Mouse (Mus musculus) embryonic facial prominence, embryonic 11.5 days (tissue): ENCODE data around the gene Lhcgr. TPM values are rescaled to one million over a fixed set of nuclear protein-coding genes. Genes with fewer than 3 reads are reported as not detected.

Experiments
- ATAC-seq: fragments of 200-750 bp; cut with Nextera tagmentation; replicated peaks from 2 replicates; pipeline ENCODE4 v1.8.0; 2017; ENCODE audit warnings: low read depth; ENCODE audit not compliant: insufficient number of reproducible peaks, low FRiP score, low TSS enrichment
- DNase-seq: peaks from one replicate; pipeline ENCODE4 v3.0.0-alpha.2; 2015; ENCODE audit warnings: low spot score
- H3K27ac ChIP-seq: fragments of 300-500 bp; sonication (generic); replicated peaks from 2 replicates; pipeline ENCODE4 v1.5.1; 2014; ENCODE audit warnings: mild to moderate bottlenecking, low read depth, low read length, control low read depth
- H3K27me3 ChIP-seq: fragments of 300-500 bp; sonication (generic); 2 replicates; pipeline ENCODE4 v1.6.1; 2014; ENCODE audit warnings: mild to moderate bottlenecking, low read length, moderate library complexity, mixed read lengths; ENCODE audit not compliant: control insufficient read depth, insufficient read depth
- H3K36me3 ChIP-seq: fragments of 300-500 bp; sonication (generic); replicated peaks from 2 replicates; pipeline ENCODE4 v1.6.1; 2014; ENCODE audit warnings: low read depth, mild to moderate bottlenecking, low read length, moderate library complexity, mixed read lengths; ENCODE audit not compliant: control insufficient read depth, insufficient read depth
- H3K4me1 ChIP-seq: fragments of 300-500 bp; sonication (generic); 2 replicates; pipeline ENCODE4 v1.6.1; 2014; ENCODE audit warnings: low read length, mixed read lengths; ENCODE audit not compliant: control insufficient read depth, insufficient read depth
- H3K4me2 ChIP-seq: fragments of 300-500 bp; sonication (generic); 2 replicates; pipeline ENCODE4 v1.6.1; 2014; ENCODE audit warnings: low read depth, mild to moderate bottlenecking, control low read depth, low read length, moderate library complexity
- H3K4me3 ChIP-seq: fragments of 300-500 bp; sonication (generic); 2 replicates; pipeline ENCODE4 v1.5.1; 2014; ENCODE audit warnings: low read depth, low read length, control low read depth
- H3K9ac ChIP-seq: fragments of 300-500 bp; sonication (generic); replicated peaks from 2 replicates; pipeline ENCODE4 v1.6.1; 2014; ENCODE audit warnings: mild to moderate bottlenecking, control low read depth, low read length
- H3K9me3 ChIP-seq: fragments of 300-500 bp; sonication (generic); replicated peaks from 2 replicates; pipeline ENCODE4 v1.6.1; 2016; ENCODE audit warnings: mild to moderate bottlenecking, low read length, inconsistent platforms, mixed read lengths; ENCODE audit not compliant: control insufficient read depth
- WGBS: fragments of 180-500 bp; shearing (Covaris S2); extraction: QIAGEN DNeasy Blood & Tissue Kit; methylation state at CpG from one replicate; pipeline ENCODE4 v1.1.7; 2014; 5-methylcytosine and 5-hydroxymethylcytosine counted together
- polyA plus RNA-seq: library from polyadenylated mRNA; unstranded; fragments of >200 nt; fragmentation: Nextera tagmentation; extraction: Ambion mirVana; gene quantifications from 2 replicates; pipeline ENCODE4 v1.2.1, GENCODE M21; 2014

Gene Lhcgr
- polyA plus RNA-seq, 1 experiment from 2014 or later: 0.07 TPM

DNA sequence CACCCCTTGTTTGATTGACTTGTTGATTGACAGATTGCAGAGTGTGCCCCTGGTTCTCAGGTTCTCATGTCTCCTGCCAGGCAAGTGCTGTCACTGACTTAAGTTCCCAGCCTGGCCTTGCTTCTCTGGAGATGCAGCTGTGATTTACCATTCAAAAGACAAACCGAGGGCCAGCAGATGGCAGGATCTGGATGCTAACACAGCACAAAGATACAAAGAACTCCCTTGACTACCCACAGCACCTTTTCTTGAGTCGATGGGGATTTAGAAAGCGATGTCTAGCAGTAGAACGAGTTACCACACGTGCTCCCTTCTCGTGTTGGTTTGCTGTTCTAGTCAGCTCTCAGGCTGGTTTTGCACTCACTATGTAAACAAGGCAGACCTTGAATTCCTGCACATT lies 4.9 kb downstream of the Lhcgr start:
- Histone ChIP-seq H3K9me3 (no peaks in the 10 kb centered on the region), H3K4me3 (no peak overlapping the region), H3K36me3 (no peaks in the 10 kb centered on the region), H3K9ac (no peak overlapping the region), H3K27ac (no peak overlapping the region), H3K27me3 (no peaks in the 10 kb centered on the region), H3K4me2 (no peak overlapping the region), H3K4me1 (peaks cover 2% of the 10 kb centered on the region; the same call in 1 of the 2 replicates)
- DNase-seq (no peak), ATAC-seq (no peak)
- 58% methylated on average over 6 of the region's 6 CpGs for WGBS

DNA sequence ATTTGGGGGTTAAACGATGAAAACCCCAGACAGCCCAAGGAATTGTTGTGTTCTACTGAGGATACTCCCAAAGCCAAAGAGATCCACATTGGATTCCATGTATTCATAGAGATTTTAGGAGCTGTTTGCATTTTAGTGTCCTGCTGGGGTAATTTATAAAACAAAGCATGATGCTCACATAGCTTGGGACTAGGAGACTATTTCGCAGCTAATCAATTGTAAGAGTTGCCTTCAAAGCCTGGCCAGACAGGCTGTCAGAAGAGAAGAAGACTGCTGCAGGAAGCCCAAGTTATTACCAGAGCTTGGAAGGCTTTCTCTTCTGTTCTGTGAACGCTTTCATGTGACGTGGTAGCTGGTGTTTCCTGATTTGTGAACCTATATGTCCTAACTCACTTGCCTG lies 5.4 kb downstream of the Lhcgr start:
- no peaks in the 10 kb centered on the region for H3K36me3 ChIP-seq
- 88% methylated on average over 4 of the region's 4 CpGs for WGBS
- H3K9me3 ChIP-seq: no peaks in the 10 kb centered on the region
- no peak overlapping the region for H3K4me2 ChIP-seq
- DNase-seq (no peak), ATAC-seq (no peak)
- H3K9ac ChIP-seq: no peak overlapping the region
- H3K4me1 ChIP-seq: no peaks in the 10 kb centered on the region
- H3K27ac ChIP-seq: no peak overlapping the region
- H3K27me3 ChIP-seq: no peaks in the 10 kb centered on the region
- H3K4me3 ChIP-seq: no peak overlapping the region

DNA sequence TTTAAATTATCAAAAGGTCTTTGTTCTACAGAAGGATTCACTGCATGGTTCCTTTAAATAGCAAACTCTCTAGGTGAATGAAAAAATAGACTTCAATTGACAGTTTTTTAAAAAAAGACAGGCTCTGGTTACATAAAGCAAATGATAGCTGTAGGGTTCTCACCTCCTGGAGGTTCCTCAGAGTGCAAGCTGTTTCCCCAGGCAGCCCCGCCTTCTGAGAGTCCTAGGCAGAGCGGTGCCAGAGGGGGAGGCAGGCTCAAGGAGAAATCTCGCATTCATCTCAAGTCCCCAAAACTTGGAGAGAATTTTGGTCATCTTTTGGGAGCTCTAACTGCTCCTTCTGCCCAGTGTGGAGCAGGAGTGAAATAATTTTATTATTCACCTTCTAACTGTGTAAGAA lies 12.6 kb downstream of the Lhcgr start:
- H3K9me3 ChIP-seq: no peaks in the 10 kb centered on the region
- H3K36me3 ChIP-seq: no peaks in the 10 kb centered on the region
- H3K4me1 ChIP-seq: no peaks in the 10 kb centered on the region
- H3K4me2 ChIP-seq: no peak overlapping the region
- DNase-seq: no peak
- no peak for ATAC-seq
- H3K27ac ChIP-seq: no peak overlapping the region
- H3K4me3 ChIP-seq: no peak overlapping the region
- H3K9ac ChIP-seq: no peak overlapping the region
- no peaks in the 10 kb centered on the region for H3K27me3 ChIP-seq
- WGBS: 21% methylated on average over 3 of the region's 3 CpGs

DNA sequence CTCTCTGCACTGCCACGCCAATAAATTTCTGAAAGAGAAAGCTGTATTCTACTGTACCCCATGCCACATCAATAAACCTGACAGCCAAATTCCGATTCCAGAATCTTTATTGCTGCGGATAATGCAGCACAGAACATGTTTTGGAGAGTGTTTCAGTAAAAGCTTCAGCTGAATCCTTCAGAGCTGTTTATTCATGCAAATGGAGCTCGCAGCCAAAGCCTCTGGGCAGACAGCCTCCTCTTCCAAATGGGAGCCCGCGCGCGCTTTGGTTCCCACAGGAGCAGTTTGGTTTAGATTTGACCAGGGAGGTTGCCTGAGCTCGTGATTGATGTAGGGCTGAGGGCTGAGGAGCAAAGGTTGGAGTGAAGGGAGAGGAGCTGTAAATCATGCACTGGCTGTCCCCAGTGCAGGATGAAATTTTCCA lies 17.7 kb downstream of the Lhcgr start:
- ATAC-seq: no peak
- Histone ChIP-seq H3K9me3 (no peaks in the 10 kb centered on the region), H3K4me3 (no peak overlapping the region), H3K27me3 (no peaks in the 10 kb centered on the region), H3K4me1 (no peaks in the 10 kb centered on the region), H3K4me2 (no peak overlapping the region), H3K27ac (no peak overlapping the region), H3K9ac (no peak overlapping the region), H3K36me3 (no peaks in the 10 kb centered on the region)
- no peak for DNase-seq
- WGBS: 55% methylated on average over 9 of the region's 9 CpGs

DNA sequence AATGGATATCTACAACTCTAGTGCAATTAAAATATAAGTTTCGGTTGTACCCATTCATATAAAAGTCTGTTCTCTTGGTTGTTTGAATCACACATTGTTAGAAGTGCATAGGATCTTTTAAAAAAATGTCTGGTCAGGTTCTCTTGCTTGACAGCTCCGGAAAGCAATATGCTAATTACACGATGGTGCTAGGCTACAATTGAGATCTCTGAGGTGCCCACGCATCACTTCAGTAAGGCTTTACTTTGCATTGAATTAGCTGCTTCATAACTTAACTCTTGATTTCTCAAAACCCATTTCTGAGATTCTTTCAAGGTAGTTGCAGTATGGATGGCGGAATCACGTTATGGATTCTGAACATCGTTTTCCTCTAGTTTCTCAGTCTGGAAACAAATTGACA lies 21.7 kb downstream of the Lhcgr start:
- no peaks in the 10 kb centered on the region for H3K4me1 ChIP-seq
- H3K9me3 ChIP-seq: no peaks in the 10 kb centered on the region
- H3K9ac ChIP-seq: no peak overlapping the region
- H3K4me3 ChIP-seq: no peak overlapping the region
- H3K27me3 ChIP-seq: no peaks in the 10 kb centered on the region
- DNase-seq (no peak), ATAC-seq (no peak)
- no peak overlapping the region for H3K4me2 ChIP-seq
- no peak overlapping the region for H3K27ac ChIP-seq
- no peaks in the 10 kb centered on the region for H3K36me3 ChIP-seq
- 89% methylated on average over 7 of the region's 7 CpGs for WGBS

DNA sequence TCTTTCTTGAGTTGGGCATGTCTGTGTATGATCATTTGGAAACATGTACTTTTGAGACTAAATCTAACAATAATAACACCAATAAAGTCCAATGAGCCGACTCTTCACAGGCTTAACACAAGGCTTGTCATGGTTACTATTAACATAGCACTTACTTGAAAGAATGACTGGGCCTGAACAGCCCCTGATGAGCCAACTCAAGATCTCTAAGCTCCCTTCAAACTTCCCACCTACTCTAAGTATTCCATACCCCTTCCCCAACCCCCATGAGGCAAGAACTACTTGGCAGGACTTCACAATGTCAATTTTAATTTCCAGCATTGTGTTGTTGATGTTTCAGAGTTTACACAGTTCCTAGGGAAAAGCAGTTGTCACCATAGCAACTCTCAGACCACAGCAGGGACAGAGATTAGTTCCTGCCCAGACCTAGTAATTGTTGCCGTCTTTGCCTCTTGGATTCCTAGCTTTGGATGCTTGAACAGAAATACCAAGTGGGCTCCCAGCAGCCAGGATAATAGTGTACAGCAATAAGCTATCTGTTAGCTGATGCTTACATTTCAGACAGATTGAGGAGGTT lies 22.4 kb downstream of the Lhcgr start:
- no peak overlapping the region for H3K4me2 ChIP-seq
- no peaks in the 10 kb centered on the region for H3K9me3 ChIP-seq
- H3K27ac ChIP-seq: no peak overlapping the region
- H3K9ac ChIP-seq: no peak overlapping the region
- H3K27me3 ChIP-seq: no peaks in the 10 kb centered on the region
- ATAC-seq (no peak), DNase-seq (no peak)
- H3K4me1 ChIP-seq: no peaks in the 10 kb centered on the region
- H3K4me3 ChIP-seq: no peak overlapping the region
- WGBS: 52% methylated on average over 2 of the region's 2 CpGs
- H3K36me3 ChIP-seq: no peaks in the 10 kb centered on the region

DNA sequence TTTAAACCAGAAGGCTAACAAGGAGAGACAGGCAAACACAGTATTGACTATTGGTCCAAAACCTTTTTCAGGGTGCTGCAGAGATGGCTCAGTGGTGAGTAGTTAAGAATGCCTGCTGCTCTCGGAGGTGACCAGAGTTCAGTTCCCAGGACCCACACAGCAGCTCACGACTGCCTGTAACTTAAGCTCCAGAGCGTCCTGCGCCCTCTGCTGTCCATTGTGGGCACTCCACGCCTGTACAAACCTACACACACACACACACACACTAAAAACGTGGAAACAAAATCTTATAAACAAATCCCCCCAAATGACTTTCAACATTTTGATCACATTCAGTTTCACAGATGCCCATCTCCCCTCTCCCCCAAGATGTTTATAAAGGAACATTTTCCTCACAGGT lies 24.9 kb downstream of the Lhcgr start:
- H3K9ac ChIP-seq: no peak overlapping the region
- no peaks in the 10 kb centered on the region for H3K27me3 ChIP-seq
- no peaks in the 10 kb centered on the region for H3K36me3 ChIP-seq
- H3K4me1 ChIP-seq: no peaks in the 10 kb centered on the region; the same call in 1 of the 2 replicates
- WGBS: 79% methylated on average over 6 of the region's 6 CpGs
- no peak for ATAC-seq
- no peak overlapping the region for H3K4me2 ChIP-seq
- no peak for DNase-seq
- H3K4me3 ChIP-seq: no peak overlapping the region
- H3K27ac ChIP-seq: no peak overlapping the region
- H3K9me3 ChIP-seq: no peaks in the 10 kb centered on the region

GRCm38 (mm10) chr17:88764136-88764485 lies 27.7 kb downstream of the Lhcgr start:
- no peaks in the 10 kb centered on the region; the same call in 1 of the 2 replicates for H3K4me1 ChIP-seq
- no peaks in the 10 kb centered on the region for H3K9me3 ChIP-seq
- DNase-seq (peak; percentile 47), ATAC-seq (peak; percentile 90)
- no peaks in the 10 kb centered on the region for H3K36me3 ChIP-seq
- H3K9ac ChIP-seq: no peak overlapping the region
- 41% methylated on average over 3 of the region's 3 CpGs for WGBS
- H3K27me3 ChIP-seq: no peaks in the 10 kb centered on the region
- H3K4me3 ChIP-seq: no peak overlapping the region
- no peak overlapping the region for H3K4me2 ChIP-seq
- no peak overlapping the region for H3K27ac ChIP-seq
